Mouse (Mus musculus) lung, embryonic 14.5 days (tissue): ENCODE measurements around the gene Gm27235. TPM values are rescaled to one million over a fixed set of nuclear protein-coding genes. Genes with fewer than 3 reads are reported as not detected.
"Not testable (repeated sequence)": the region's sequence is repeated elsewhere in the genome, so short reads cannot be mapped to it uniquely, and the experiment has no call there.

Experiments
- ATAC-seq: fragments of 200-750 bp; cut with Nextera tagmentation; 2 replicates; pipeline ENCODE4 v1.8.0; 2017; ENCODE audit warnings: mild to moderate bottlenecking, moderate TSS enrichment, moderate library complexity; ENCODE audit not compliant: insufficient read depth
- DNase-seq: peaks from one replicate; pipeline ENCODE4 v3.0.0-alpha.2; 2015
- H3K27ac ChIP-seq: fragments of 300-500 bp; sonication (generic); 2 replicates; pipeline ENCODE4 v1.5.1; 2014; ENCODE audit warnings: low read depth, mild to moderate bottlenecking, moderate library complexity
- H3K27me3 ChIP-seq: fragments of 300-500 bp; sonication (generic); 2 replicates; pipeline ENCODE4 v1.6.1; 2014; ENCODE audit warnings: low read length, control low read depth; ENCODE audit not compliant: insufficient read depth
- H3K36me3 ChIP-seq: fragments of 300-500 bp; sonication (generic); 2 replicates; pipeline ENCODE4 v1.6.1; 2014; ENCODE audit warnings: control low read depth; ENCODE audit not compliant: insufficient read depth
- H3K4me1 ChIP-seq: fragments of 300-500 bp; sonication (generic); 2 replicates; pipeline ENCODE4 v1.6.1; 2014; ENCODE audit warnings: antibody characterized with exemption, control low read depth; ENCODE audit not compliant: insufficient read depth
- H3K4me2 ChIP-seq: fragments of 300-500 bp; sonication (generic); 2 replicates; pipeline ENCODE4 v1.6.1; 2014; ENCODE audit warnings: mild to moderate bottlenecking
- H3K4me3 ChIP-seq: fragments of 300-500 bp; sonication (generic); 2 replicates; pipeline ENCODE4 v1.5.1; 2014; ENCODE audit warnings: low read depth, low read length
- H3K9ac ChIP-seq: fragments of 300-500 bp; sonication (generic); 2 replicates; pipeline ENCODE4 v1.6.1; 2014
- H3K9me3 ChIP-seq: fragments of 300-500 bp; sonication (generic); 2 replicates; pipeline ENCODE4 v1.6.1; 2016; ENCODE audit warnings: low read depth, low read length, control low read depth
- CTCF ChIP-seq: IDR thresholded peaks from 2 replicates; pipeline ENCODE4 v1.5.1; 2016; ENCODE audit warnings: antibody characterized with exemption, low read depth
- WGBS: fragments of 180-500 bp; shearing (Covaris S2); extraction: QIAGEN DNeasy Blood & Tissue Kit; methylation state at CpG from one replicate; pipeline ENCODE4 v1.1.7; 2014; 5-methylcytosine and 5-hydroxymethylcytosine counted together
- polyA plus RNA-seq: library from polyadenylated mRNA; unstranded; fragments of >200 nt; fragmentation: Nextera tagmentation; extraction: Ambion mirVana; gene quantifications from 2 replicates; pipeline ENCODE4 v1.2.1, GENCODE M21; 2014

The Gm27235 gene
- polyA plus RNA-seq = not detected in 2 replicates

DNA sequence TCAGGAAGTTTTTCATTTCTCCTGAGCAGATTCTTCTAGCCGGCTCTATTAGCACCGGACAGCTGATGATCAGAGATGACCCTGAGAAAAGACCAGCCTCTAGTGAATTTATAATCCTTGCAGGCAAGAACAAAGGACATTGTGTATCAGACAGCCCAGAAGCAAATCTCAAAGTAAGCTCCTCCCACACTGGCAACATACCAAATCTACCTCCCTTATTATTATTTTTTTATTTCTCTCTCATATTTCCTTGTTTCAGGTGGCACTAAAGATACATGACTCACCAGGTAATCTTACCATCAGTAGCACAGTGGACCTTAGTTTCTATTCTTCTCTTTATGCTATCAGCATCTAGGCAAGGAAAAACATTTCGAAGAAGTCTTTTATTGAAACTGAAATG lies at the start of gene Gm27235, which contains the start of gene D730048I06Rik:
Gene Gm27235, minus strand, starts transcription at position 101 of the 400 bp plus-strand sequence.
Gene D730048I06Rik, minus strand, starts transcription at position 112 of the 400 bp plus-strand sequence.
- no peaks in the 10 kb centered on the region for H3K36me3 ChIP-seq
- no peaks in the 10 kb centered on the region for H3K4me1 ChIP-seq
- H3K4me2 ChIP-seq = no peak within 1 kb of the TSS
- H3K9me3 ChIP-seq = no peaks in the 10 kb centered on the region
- H3K27ac ChIP-seq = no peak within 1 kb of the TSS
- 84% methylated on average over 3 of the region's 3 CpGs for WGBS
- TF ChIP-seq CTCF = no peak
- no peaks in the 10 kb centered on the region for H3K27me3 ChIP-seq
- no peak for ATAC-seq
- H3K9ac ChIP-seq = no peak within 1 kb of the TSS
- H3K4me3 ChIP-seq = no peak within 1 kb of the TSS
- no peak for DNase-seq

DNA sequence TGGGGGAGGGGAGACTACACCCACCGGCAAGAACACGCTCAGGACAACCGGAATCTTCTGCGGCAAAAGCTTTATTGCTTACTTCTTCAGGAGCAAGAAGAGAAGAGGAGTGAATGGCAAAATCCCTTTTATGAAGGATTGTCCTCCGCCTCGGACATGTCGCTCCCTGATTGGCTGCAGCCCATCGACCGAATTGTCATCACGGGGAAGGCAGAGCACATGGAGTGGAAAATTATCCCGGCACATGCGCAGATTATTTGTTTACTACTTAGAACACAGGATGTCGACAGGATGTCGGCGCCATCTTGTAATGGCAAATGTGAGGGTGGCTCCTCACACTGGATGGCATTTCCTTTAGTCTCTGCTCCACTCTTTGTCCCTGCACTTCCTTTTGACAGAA lies 28.0 kb upstream of the Gm27235 start:
- H3K4me3 ChIP-seq, H3K9ac ChIP-seq, H3K4me1 ChIP-seq, H3K9me3 ChIP-seq, H3K4me2 ChIP-seq, DNase-seq, H3K27ac ChIP-seq, H3K36me3 ChIP-seq, ATAC-seq, H3K27me3 ChIP-seq: not testable (repeated sequence)
- 92% methylated on average over 15 of the region's 15 CpGs for WGBS

DNA sequence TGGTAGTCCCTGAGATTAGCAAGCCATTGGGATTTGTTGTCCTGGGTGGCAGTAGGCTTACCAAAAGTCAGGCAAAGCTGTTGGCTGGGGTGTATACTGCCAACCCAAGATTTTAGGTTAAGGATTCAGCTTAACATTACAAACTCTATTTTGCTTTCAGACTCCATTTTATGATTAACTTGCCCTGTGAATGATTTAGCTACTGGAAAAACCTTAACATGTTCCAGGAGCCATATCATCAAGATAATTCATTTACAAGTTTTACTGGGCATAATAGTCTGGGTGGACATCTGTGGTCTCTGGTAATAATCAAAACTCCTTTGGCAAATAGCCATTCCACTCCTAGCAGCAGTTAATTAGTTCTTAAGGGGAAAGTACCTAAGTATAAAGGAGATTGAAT lies 8.2 kb upstream of the Gm27235 start:
- no peaks in the 10 kb centered on the region for H3K27me3 ChIP-seq
- no peak for ATAC-seq
- H3K4me1 ChIP-seq = no peaks in the 10 kb centered on the region
- H3K36me3 ChIP-seq = no peaks in the 10 kb centered on the region
- no peak overlapping the region for H3K27ac ChIP-seq
- no peak overlapping the region for H3K4me2 ChIP-seq
- DNase-seq = no peak
- no peaks in the 10 kb centered on the region for H3K9me3 ChIP-seq
- H3K4me3 ChIP-seq = no peak overlapping the region
- H3K9ac ChIP-seq = no peak overlapping the region
- TF ChIP-seq CTCF = no peak

DNA sequence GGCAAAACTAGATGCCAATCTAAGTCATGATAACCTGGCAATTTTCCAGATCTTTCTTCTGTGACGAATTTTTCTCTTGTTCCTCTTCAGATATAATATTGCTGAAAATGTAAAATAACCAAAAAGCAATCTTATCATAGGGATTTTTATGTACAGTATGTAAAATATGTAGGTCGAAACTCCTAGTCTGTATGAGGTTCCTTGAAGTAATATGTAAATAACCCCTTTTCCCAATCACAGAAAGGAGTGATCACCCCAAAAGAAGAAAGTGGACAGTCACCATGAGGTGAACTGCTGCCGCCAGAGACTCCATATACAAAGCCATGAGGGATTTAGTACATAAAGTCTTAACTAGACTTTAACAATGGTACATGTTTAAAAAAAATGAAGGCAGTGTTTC lies 11.9 kb downstream of the Gm27235 start, which contains the start of gene Gm17727:
Gene Gm17727, minus strand, starts transcription at position 101 of the 400 bp plus-strand sequence.
- no peak for TF ChIP-seq CTCF
- no peaks in the 10 kb centered on the region for H3K36me3 ChIP-seq
- DNase-seq (no peak), ATAC-seq (no peak)
- H3K27ac ChIP-seq = no peak within 1 kb of the TSS
- 55% methylated on average over 3 of the region's 3 CpGs for WGBS
- no peaks in the 10 kb centered on the region for H3K4me1 ChIP-seq
- no peak within 1 kb of the TSS for H3K4me2 ChIP-seq
- H3K9me3 ChIP-seq = no peaks in the 10 kb centered on the region; the same call in 1 of the 2 replicates
- H3K27me3 ChIP-seq = no peaks in the 10 kb centered on the region
- H3K4me3 ChIP-seq = no peak within 1 kb of the TSS
- no peak within 1 kb of the TSS for H3K9ac ChIP-seq

DNA sequence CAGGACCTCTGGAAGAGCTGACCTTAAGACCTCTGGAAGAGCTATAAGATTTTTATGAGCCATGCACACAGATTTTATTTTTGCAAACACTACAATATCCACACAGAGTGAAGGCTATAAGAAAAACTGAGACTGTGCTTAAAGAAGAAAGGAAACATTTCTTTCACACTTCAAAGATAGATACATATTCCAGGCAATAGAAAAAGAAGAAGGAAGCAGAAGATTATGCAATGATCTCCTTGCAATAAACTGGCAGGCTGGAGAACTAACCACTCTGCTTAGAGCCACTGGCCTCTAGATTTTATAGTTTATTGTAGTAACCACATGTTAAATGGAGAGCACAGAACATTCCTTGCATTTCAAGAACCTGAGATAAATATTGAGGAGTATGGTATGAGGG lies 33.1 kb downstream of the Gm27235 start:
- H3K27me3 ChIP-seq = no peaks in the 10 kb centered on the region
- H3K4me2 ChIP-seq = no peak overlapping the region
- H3K27ac ChIP-seq = no peak overlapping the region
- H3K4me3 ChIP-seq = no peak overlapping the region
- H3K4me1 ChIP-seq = no peaks in the 10 kb centered on the region
- no peak for TF ChIP-seq CTCF
- no peaks in the 10 kb centered on the region for H3K9me3 ChIP-seq
- DNase-seq = no peak
- no peak overlapping the region for H3K9ac ChIP-seq
- no peak for ATAC-seq
- no peaks in the 10 kb centered on the region for H3K36me3 ChIP-seq

DNA sequence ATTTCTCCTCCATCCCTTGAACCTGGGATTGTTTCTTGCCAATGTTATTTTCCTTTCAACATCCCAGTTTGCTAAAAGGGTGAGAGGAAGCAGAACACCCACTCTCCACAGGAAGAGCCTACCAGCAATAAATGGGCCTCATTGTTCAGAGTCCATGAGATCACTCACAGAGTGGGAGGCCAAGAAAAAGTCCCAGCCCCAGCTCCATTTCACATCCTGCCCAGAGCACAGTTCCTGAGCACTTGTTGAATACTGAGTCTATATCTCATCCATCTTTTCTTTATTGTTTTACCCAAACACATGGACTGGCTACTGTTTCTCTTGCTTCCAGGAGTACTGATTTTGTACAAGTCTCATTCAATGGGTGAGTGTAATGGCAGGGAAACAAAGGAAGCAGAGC lies 49.2 kb downstream of the Gm27235 start, which contains the start of gene Gm17677:
Gene Gm17677, plus strand, starts transcription at position 301 of the 400 bp plus-strand sequence.
- no peaks in the 10 kb centered on the region for H3K9me3 ChIP-seq
- no peak for TF ChIP-seq CTCF
- H3K4me1 ChIP-seq = no peaks in the 10 kb centered on the region
- no peak within 1 kb of the TSS for H3K27ac ChIP-seq
- DNase-seq (no peak), ATAC-seq (no peak)
- no peak within 1 kb of the TSS for H3K4me2 ChIP-seq
- no peak within 1 kb of the TSS for H3K4me3 ChIP-seq
- no peak within 1 kb of the TSS for H3K9ac ChIP-seq
- no peaks in the 10 kb centered on the region for H3K36me3 ChIP-seq
- no peaks in the 10 kb centered on the region for H3K27me3 ChIP-seq

Other genes with a start within 250 kb of the Gm27235 start
- gene Ddx25, start 231.6 kb downstream of the Gm27235 start, polyA plus RNA-seq = 1.9 and 2.3 TPM in 2 replicates
- 20.0 and 20.8 TPM in 2 replicates for gene Pus3, start 231.5 kb downstream of the Gm27235 start, polyA plus RNA-seq
- gene Pate2, start 219.8 kb downstream of the Gm27235 start, polyA plus RNA-seq = 0.42 and 0.96 TPM in 2 replicates
- 18.0 and 18.7 TPM in 2 replicates for gene Hyls1, start 219.7 kb downstream of the Gm27235 start, polyA plus RNA-seq
- not detected in 2 replicates for gene Pate4, start 178.2 kb downstream of the Gm27235 start, polyA plus RNA-seq
- not detected in 2 replicates for gene Pate3, start 141.9 kb downstream of the Gm27235 start, polyA plus RNA-seq
- not detected in 2 replicates for gene Pate1, start 102.7 kb downstream of the Gm27235 start, polyA plus RNA-seq
- gene Gm17677, start 49.1 kb downstream of the Gm27235 start, polyA plus RNA-seq = not detected in 2 replicates
- gene Gm17727, start 12.0 kb downstream of the Gm27235 start, polyA plus RNA-seq = not detected in 2 replicates
- not detected in 2 replicates for gene D730048I06Rik, start within 50 bp of the Gm27235 start, polyA plus RNA-seq
- gene 9230110F15Rik, start 54.0 kb upstream of the Gm27235 start, polyA plus RNA-seq = not detected in 2 replicates
- not detected in 2 replicates for gene 9230113P08Rik, start 118.3 kb upstream of the Gm27235 start, polyA plus RNA-seq